ENCODE assay signal across 8 mouse cellular contexts in genomic region chr14:14054386-14054785, GRCm38 (mm10).
DNase-seq lines count a peak whose midpoint lies in the region; ATAC-seq lines count a peak whose summit lies in the region.

No protein-coding gene starts in this region.

- H3K4me2 ChIP-seq in hindbrain, embryonic 16.5 days (ENCODE audit: low read length), result no peak overlapping the region

- no peaks in the 10 kb centered on the region for H3K27me3 ChIP-seq in hindbrain, embryonic 16.5 days (replicated peaks; ENCODE audit: control insufficient read depth, insufficient read depth, low read length)

- no peak overlapping the region for H3K9ac ChIP-seq in hindbrain, embryonic 16.5 days (ENCODE audit: low read depth, low read length)

- H3K4me3 ChIP-seq in hindbrain, embryonic 16.5 days (ENCODE audit: low read length), result no peak overlapping the region

- peaks cover 2% of the 10 kb centered on the region; the same call in 1 of the 2 replicates for H3K36me3 ChIP-seq in hindbrain, embryonic 16.5 days (ENCODE audit: control insufficient read depth, insufficient read depth, low read length)

- no peak overlapping the region for H3K27ac ChIP-seq in hindbrain, embryonic 16.5 days (ENCODE audit: low read depth, low read length)

- no peaks in the 10 kb centered on the region for H3K4me1 ChIP-seq in hindbrain, embryonic 16.5 days (ENCODE audit: control insufficient read depth, insufficient read depth, low read depth, low read length)

- H3K9me3 ChIP-seq in hindbrain, embryonic 16.5 days (ENCODE audit: control insufficient read depth, low read length), result no peaks in the 10 kb centered on the region

- peak; percentile 83; the same call in 1 of the 2 replicates for ATAC-seq in hindbrain, embryonic 16.5 days
- peak; percentile 44; the same call in 1 of the 2 replicates for ATAC-seq in neutrophil, adult 5-6 weeks (ENCODE audit: extremely low read depth, insufficient number of reproducible peaks, low FRiP score, poor library complexity, severe bottlenecking)

- WGBS in hindbrain, embryonic 16.5 days, result 97% methylated on average over 2 of the region's 2 CpGs

- DNase-seq in heart, adult 11 months, result peak; percentile 48
- DNase-seq in heart, adult 9 months (ENCODE audit: low spot score in 2 of 2), result no peak
- peak; percentile 61 for DNase-seq in A20 (ENCODE audit: low read depth, low spot score)
- peak; percentile 41 for DNase-seq in brain, adult 2 months (ENCODE audit: low read depth, low spot score)
- DNase-seq in ovary, adult 18-20 months (ENCODE audit: low spot score), result no peak
- DNase-seq in left cerebral cortex, adult 8-10 months (ENCODE audit: low spot score in 2 of 2), result no peak

Comparison
In these comparisons a context has a peak if more than half of its experiments do, and no peak if none do; other contexts are left out.
1. DNase-seq: peak in heart, adult 11 months (single experiment), A20 (single experiment) and brain, adult 2 months (single experiment); none in heart, adult 9 months (0 of 2), ovary, adult 18-20 months (single experiment) and left cerebral cortex, adult 8-10 months (0 of 2).